Mouse (Mus musculus) myocyte (in vitro differentiated cells): Measurements from ENCODE around the gene Tmed1.

Source experiments
- CEBPB ChIP-seq: IDR thresholded peaks from 2 replicates; pipeline ENCODE4 v1.6.1; 2011; ENCODE audit warnings: mild to moderate bottlenecking, moderate library complexity; ENCODE audit not compliant: poor library complexity, insufficient read depth, severe bottlenecking
- E2F4 ChIP-seq: IDR thresholded peaks from one replicate; pipeline ENCODE4 v1.6.1; 2011; ENCODE audit warnings: mild to moderate bottlenecking, control low read depth, moderate library complexity; ENCODE audit not compliant: insufficient read depth
- MAX ChIP-seq: IDR thresholded peaks from one replicate; pipeline ENCODE4 v1.6.1; 2011; ENCODE audit warnings: low read depth, mild to moderate bottlenecking, control low read depth
- MYOD1 ChIP-seq, 3 experiments: IDR thresholded peaks; one replicate each; pipeline ENCODE4 v1.6.1; 2011; ENCODE audit warnings: control low read depth in 2 of 3, low read depth in 2 of 3, mild to moderate bottlenecking in 2 of 3, moderate library complexity in 1 of 3; ENCODE audit not compliant: insufficient read length in 2 of 3, control insufficient read depth in 1 of 3
- MYOG ChIP-seq, 3 experiments: IDR thresholded peaks; one replicate each; pipeline ENCODE4 v1.6.1; 2011; ENCODE audit warnings: control low read depth in 2 of 3, low read depth in 2 of 3, mild to moderate bottlenecking in 2 of 3; ENCODE audit not compliant: insufficient read length in 2 of 3, control insufficient read depth in 1 of 3, insufficient read depth in 1 of 3
- POLR2A ChIP-seq: IDR thresholded peaks from one replicate; pipeline ENCODE4 v1.6.1; 2011; ENCODE audit warnings: low read depth, mild to moderate bottlenecking, control low read depth, moderate library complexity; ENCODE audit not compliant: insufficient read length
- POLR2AphosphoS2 ChIP-seq: IDR thresholded peaks from one replicate; pipeline ENCODE4 v1.6.1; 2011; ENCODE audit warnings: low read depth, control low read depth; ENCODE audit not compliant: insufficient read length
- REST ChIP-seq: IDR thresholded peaks from one replicate; pipeline ENCODE4 v1.6.1; 2011; ENCODE audit warnings: mild to moderate bottlenecking, control low read depth, moderate library complexity; ENCODE audit not compliant: insufficient read depth, insufficient read length
- TCF12 ChIP-seq: IDR thresholded peaks from one replicate; pipeline ENCODE4 v1.6.1; 2011; ENCODE audit warnings: mild to moderate bottlenecking, control low read depth; ENCODE audit not compliant: poor library complexity, insufficient read depth, severe bottlenecking
- TCF3 ChIP-seq: IDR thresholded peaks from one replicate; pipeline ENCODE4 v1.6.1; 2011; ENCODE audit warnings: low read depth, control low read depth; ENCODE audit not compliant: insufficient read length
- USF1 ChIP-seq: IDR thresholded peaks from one replicate; pipeline ENCODE4 v1.6.1; 2011; ENCODE audit warnings: low read depth, mild to moderate bottlenecking, control low read depth, moderate library complexity

- no peak for TF ChIP-seq POLR2A
- TF ChIP-seq E2F4, result no peak
- TF ChIP-seq MAX, result no peak
- TF ChIP-seq REST, result no peak
- TF ChIP-seq POLR2AphosphoS2, result no peak
- TF ChIP-seq CEBPB, result no peak
- TF ChIP-seq MYOG (IDR thresholded peaks at IDR 0.05; ENCODE audit: control insufficient read depth in 1 of 3, insufficient read depth in 1 of 3, insufficient read length in 2 of 3, low read depth in 2 of 3), result no peak
- TF ChIP-seq TCF12, result no peak
- TF ChIP-seq MYOD1 (IDR thresholded peaks at IDR 0.05; ENCODE audit: control insufficient read depth in 1 of 3, insufficient read length in 2 of 3, low read depth in 2 of 3), result no peak
- no peak for TF ChIP-seq TCF3
- TF ChIP-seq USF1, result no peak
These were observed 30.1 kb upstream of the Tmed1 start for GRCm38 (mm10) chr9:21539981-21540753.
